Mouse (Mus musculus): ENCODE results near the gene Obox3. TPM values are rescaled to one million over a fixed set of nuclear protein-coding genes. Genes with fewer than 3 reads are reported as not detected.

Gene Obox3
- not detected for polyA plus RNA-seq (2014; fragmentation: Illumina TruSeq; extraction: RNeasy Lipid Tissue Mini Kit (QIAGEN cat#74804); ENCODE audit: low read depth, low replicate concordance)

GRCm38 (mm10) chr7:15639802-15640201 is at the start of gene Obox3:
Gene Obox3, minus strand, starts transcription at chr7:15639902.

Other genes with a start within 250 kb of the Obox3 start
- gene Obox5, start 110.2 kb upstream of the Obox3 start, polyA plus RNA-seq (2014; fragmentation: Illumina TruSeq; extraction: RNeasy Lipid Tissue Mini Kit (QIAGEN cat#74804); ENCODE audit: low read depth, low replicate concordance), result not detected
- gene Obox6, start 199.8 kb upstream of the Obox3 start, polyA plus RNA-seq (2014; fragmentation: Illumina TruSeq; extraction: RNeasy Lipid Tissue Mini Kit (QIAGEN cat#74804); ENCODE audit: low read depth, low replicate concordance), result not detected
- not detected for gene Crx, start 240.1 kb upstream of the Obox3 start, polyA plus RNA-seq (2014; fragmentation: Illumina TruSeq; extraction: RNeasy Lipid Tissue Mini Kit (QIAGEN cat#74804); ENCODE audit: low read depth, low replicate concordance)
- gene Crxos, start 242.7 kb upstream of the Obox3 start, polyA plus RNA-seq (2014; fragmentation: Illumina TruSeq; extraction: RNeasy Lipid Tissue Mini Kit (QIAGEN cat#74804); ENCODE audit: low read depth, low replicate concordance), result not detected

Data from liver, adult 10 weeks (tissue).